Mouse (Mus musculus): ENCODE measurements around the gene Gm20696. TPM values are rescaled to one million over a fixed set of nuclear protein-coding genes. Genes with fewer than 3 reads are reported as not detected.

The Gm20696 gene
- polyA plus RNA-seq, 1 experiment from 2014 or later = 3.6 TPM

- 38% methylated on average over 20 of the region's 20 CpGs for WGBS
These were observed 181.2 kb downstream of the Gm20696 start for GRCm38 (mm10) chr6:99485217-99485883.

GRCm38 (mm10) chr6:99484884-99485216 is 181.7 kb downstream of the Gm20696 start:
- Histone ChIP-seq H3K4me1 (replicated peaks) (peaks cover 23% of the 10 kb centered on the region), H3K4me2 (replicated peaks) (peak overlapping the region; percentile 42), H3K4me3 (replicated peaks) (no peak overlapping the region; the same call in 1 of the 2 replicates), H3K9me3 (no peaks in the 10 kb centered on the region), H3K36me3 (no peaks in the 10 kb centered on the region), H3K9ac (replicated peaks) (peak overlapping the region; percentile 39; the same call in 1 of the 2 replicates), H3K27me3 (no peaks in the 10 kb centered on the region), H3K27ac (peak overlapping the region; percentile 83)
- WGBS = 57% methylated on average over 8 of the region's 8 CpGs
- ATAC-seq = no peak

More at GRCm38 (mm10) chr6:99485217-99485883, 181.2 kb downstream of the Gm20696 start:
- H3K27me3 ChIP-seq = no peaks in the 10 kb centered on the region
- no peaks in the 10 kb centered on the region for H3K36me3 ChIP-seq
- H3K27ac ChIP-seq = peak overlapping the region; percentile 83
- peak overlapping the region; percentile 39; the same call in 1 of the 2 replicates for H3K9ac ChIP-seq (replicated peaks)
- H3K9me3 ChIP-seq = no peaks in the 10 kb centered on the region
- peak; percentile 94 for ATAC-seq
- no peak overlapping the region; the same call in 1 of the 2 replicates for H3K4me3 ChIP-seq (replicated peaks)
- H3K4me2 ChIP-seq (replicated peaks) = peak overlapping the region; percentile 42
- peaks cover 23% of the 10 kb centered on the region for H3K4me1 ChIP-seq (replicated peaks)

- Histone ChIP-seq H3K36me3 (no peaks in the 10 kb centered on the region), H3K9ac (replicated peaks) (no peak overlapping the region), H3K4me3 (replicated peaks) (no peak overlapping the region), H3K27ac (no peak overlapping the region), H3K4me1 (replicated peaks) (peaks cover 23% of the 10 kb centered on the region), H3K4me2 (replicated peaks) (no peak overlapping the region), H3K9me3 (no peaks in the 10 kb centered on the region), H3K27me3 (no peaks in the 10 kb centered on the region)
- ATAC-seq = no peak
- 89% methylated on average over 7 of the region's 7 CpGs for WGBS
These were observed 182.3 kb downstream of the Gm20696 start for GRCm38 (mm10) chr6:99484197-99484725.

GRCm38 (mm10) chr6:99483556-99483955 is 183.0 kb downstream of the Gm20696 start:
- Histone ChIP-seq H3K27me3 (no peaks in the 10 kb centered on the region), H3K36me3 (no peaks in the 10 kb centered on the region), H3K4me2 (replicated peaks) (no peak overlapping the region), H3K27ac (no peak overlapping the region), H3K4me1 (replicated peaks) (peaks cover 23% of the 10 kb centered on the region), H3K9me3 (no peaks in the 10 kb centered on the region), H3K9ac (replicated peaks) (no peak overlapping the region), H3K4me3 (replicated peaks) (no peak overlapping the region)
- ATAC-seq = no peak
- WGBS = 88% methylated on average over 10 of the region's 10 CpGs

- Histone ChIP-seq H3K36me3 (no peaks in the 10 kb centered on the region), H3K27me3 (no peaks in the 10 kb centered on the region), H3K4me1 (replicated peaks) (peaks cover 23% of the 10 kb centered on the region), H3K4me2 (replicated peaks) (no peak overlapping the region), H3K4me3 (replicated peaks) (no peak overlapping the region), H3K27ac (no peak overlapping the region), H3K9ac (replicated peaks) (no peak overlapping the region), H3K9me3 (no peaks in the 10 kb centered on the region)
- ATAC-seq = no peak
- 82% methylated on average over 7 of the region's 7 CpGs for WGBS
These were observed 185.0 kb downstream of the Gm20696 start for GRCm38 (mm10) chr6:99481568-99481967.

GRCm38 (mm10) chr6:99478873-99479650 is 187.5 kb downstream of the Gm20696 start:
- ATAC-seq = no peak
- Histone ChIP-seq H3K9ac (replicated peaks) (no peak overlapping the region), H3K27me3 (no peaks in the 10 kb centered on the region), H3K4me1 (replicated peaks) (peaks cover under 1% of the 10 kb centered on the region; the same call in 1 of the 2 replicates), H3K9me3 (no peaks in the 10 kb centered on the region), H3K4me3 (replicated peaks) (no peak overlapping the region), H3K4me2 (replicated peaks) (no peak overlapping the region), H3K27ac (no peak overlapping the region), H3K36me3 (no peaks in the 10 kb centered on the region)
- 89% methylated on average over 13 of the region's 13 CpGs for WGBS

- no peak for ATAC-seq
- H3K4me3 ChIP-seq (replicated peaks) = no peak overlapping the region
- no peak overlapping the region for H3K4me2 ChIP-seq (replicated peaks)
- WGBS = 90% methylated on average over 9 of the region's 9 CpGs
- no peak overlapping the region for H3K9ac ChIP-seq (replicated peaks)
- H3K4me1 ChIP-seq (replicated peaks) = no peaks in the 10 kb centered on the region
- no peaks in the 10 kb centered on the region for H3K36me3 ChIP-seq
- H3K9me3 ChIP-seq = no peaks in the 10 kb centered on the region
- no peak overlapping the region for H3K27ac ChIP-seq
- H3K27me3 ChIP-seq = no peaks in the 10 kb centered on the region
These were observed 191.6 kb downstream of the Gm20696 start for GRCm38 (mm10) chr6:99475040-99475439.

GRCm38 (mm10) chr6:99470906-99471305 is 195.7 kb downstream of the Gm20696 start:
- Histone ChIP-seq H3K4me3 (replicated peaks) (no peak overlapping the region), H3K4me2 (replicated peaks) (no peak overlapping the region), H3K27me3 (no peaks in the 10 kb centered on the region), H3K27ac (no peak overlapping the region), H3K36me3 (no peaks in the 10 kb centered on the region), H3K9me3 (no peaks in the 10 kb centered on the region), H3K9ac (replicated peaks) (no peak overlapping the region), H3K4me1 (replicated peaks) (0 out of 2 replicates have a peak, but pooled peaks cover 7% of the 10 kb centered on the region)
- ATAC-seq = no peak
- 83% methylated on average over 5 of the region's 5 CpGs for WGBS

- no peak for ATAC-seq
- Histone ChIP-seq H3K4me3 (replicated peaks) (no peak overlapping the region), H3K4me2 (replicated peaks) (no peak overlapping the region), H3K4me1 (replicated peaks) (peaks cover 15% of the 10 kb centered on the region; the same call in 1 of the 2 replicates), H3K9me3 (no peaks in the 10 kb centered on the region), H3K27ac (no peak overlapping the region), H3K36me3 (no peaks in the 10 kb centered on the region), H3K9ac (replicated peaks) (no peak overlapping the region), H3K27me3 (no peaks in the 10 kb centered on the region)
- WGBS = 92% methylated on average over 12 of the region's 12 CpGs
These were observed 197.3 kb downstream of the Gm20696 start for GRCm38 (mm10) chr6:99469134-99469834.

- H3K27me3 ChIP-seq = no peaks in the 10 kb centered on the region
- H3K4me2 ChIP-seq (replicated peaks) = no peak overlapping the region
- H3K36me3 ChIP-seq = no peaks in the 10 kb centered on the region
- H3K27ac ChIP-seq = no peak overlapping the region
- no peak for ATAC-seq
- H3K4me1 ChIP-seq (replicated peaks) = peaks cover 20% of the 10 kb centered on the region; the same call in 1 of the 2 replicates
- no peak overlapping the region for H3K4me3 ChIP-seq (replicated peaks)
- WGBS = 55% methylated on average over 3 of the region's 3 CpGs
- H3K9me3 ChIP-seq = no peaks in the 10 kb centered on the region
- no peak overlapping the region for H3K9ac ChIP-seq (replicated peaks)
These were observed 198.8 kb downstream of the Gm20696 start for GRCm38 (mm10) chr6:99467831-99468230.

GRCm38 (mm10) chr6:99467109-99467508 is 199.5 kb downstream of the Gm20696 start:
- no peak overlapping the region for H3K4me2 ChIP-seq (replicated peaks)
- H3K4me3 ChIP-seq (replicated peaks) = no peak overlapping the region
- no peak overlapping the region for H3K9ac ChIP-seq (replicated peaks)
- H3K27me3 ChIP-seq = no peaks in the 10 kb centered on the region
- H3K27ac ChIP-seq = no peak overlapping the region
- H3K36me3 ChIP-seq = no peaks in the 10 kb centered on the region
- 19% methylated on average over 8 of the region's 8 CpGs for WGBS
- ATAC-seq = no peak
- no peaks in the 10 kb centered on the region for H3K9me3 ChIP-seq
- H3K4me1 ChIP-seq (replicated peaks) = peaks cover 20% of the 10 kb centered on the region; the same call in 1 of the 2 replicates

- Histone ChIP-seq H3K27me3 (no peaks in the 10 kb centered on the region), H3K36me3 (no peaks in the 10 kb centered on the region), H3K4me3 (replicated peaks) (no peak overlapping the region), H3K4me1 (replicated peaks) (peaks cover 20% of the 10 kb centered on the region; the same call in 1 of the 2 replicates), H3K9ac (replicated peaks) (no peak overlapping the region), H3K9me3 (no peaks in the 10 kb centered on the region), H3K27ac (no peak overlapping the region), H3K4me2 (replicated peaks) (no peak overlapping the region)
- ATAC-seq = no peak
- 92% methylated on average over 8 of the region's 8 CpGs for WGBS
These were observed 200.2 kb downstream of the Gm20696 start for GRCm38 (mm10) chr6:99466354-99466753.
